Mouse (Mus musculus): ENCODE data around the gene Serpinb7. TPM values are rescaled to one million over a fixed set of nuclear protein-coding genes. Genes with fewer than 3 reads are reported as not detected.

Gene Serpinb7
- polyA plus RNA-seq, 1 experiment = not detected

DNA sequence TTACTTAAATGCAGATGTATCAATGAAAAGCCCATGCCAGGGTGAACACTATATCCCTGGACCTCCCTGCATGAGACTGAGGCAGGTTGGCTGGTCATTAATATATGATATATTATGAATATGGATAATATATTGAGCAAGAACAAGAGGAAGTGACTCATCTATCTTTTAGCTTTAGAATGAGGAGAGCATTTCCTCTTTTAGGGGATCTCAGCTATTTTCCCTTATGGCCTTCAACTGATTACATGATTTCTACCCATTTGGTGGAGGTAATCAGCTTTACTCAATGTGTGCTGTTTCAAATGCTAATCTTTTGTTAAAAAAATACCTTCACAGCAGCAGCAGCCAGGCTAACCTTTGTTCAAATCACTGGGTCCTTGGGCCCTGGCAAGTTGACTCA is 18.0 kb upstream of the Serpinb7 start:
- H3K4me1 ChIP-seq (ENCODE audit: control insufficient read depth, insufficient read depth, low read length) = no peaks in the 10 kb centered on the region; the same call in 1 of the 2 replicates
- H3K4me3 ChIP-seq (replicated peaks; ENCODE audit: control insufficient read depth, low read depth, low read length) = no peak overlapping the region
- no peak overlapping the region for H3K27ac ChIP-seq (ENCODE audit: control insufficient read depth, insufficient read depth, low read depth, low read length, poor library complexity)
- TF ChIP-seq CTCF (IDR thresholded peaks at IDR 0.05; ENCODE audit: control insufficient read depth, insufficient read depth, low read length) = no peak
- no peak for TF ChIP-seq POLR2A (IDR thresholded peaks at IDR 0.05; ENCODE audit: borderline replicate concordance, control insufficient read depth, low read depth, low read length)

DNA sequence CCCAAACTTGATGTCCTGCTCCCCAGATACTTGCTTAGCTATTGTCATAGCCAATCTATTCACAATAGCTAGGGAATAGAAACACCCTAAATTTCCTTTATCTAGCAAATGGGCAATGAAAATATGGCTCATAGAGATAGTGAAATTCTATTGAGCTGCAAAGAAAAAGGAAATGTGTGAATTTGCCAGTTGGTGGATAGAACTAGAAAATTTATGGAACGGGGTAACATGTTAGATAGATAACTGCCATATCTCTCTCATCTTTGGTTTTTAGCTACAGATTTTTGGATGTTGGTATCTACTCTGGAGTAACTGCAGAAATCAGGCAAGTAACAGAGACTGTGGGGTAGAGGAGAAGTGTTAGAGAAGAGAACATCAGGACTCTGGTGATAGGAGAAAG is 17.1 kb upstream of the Serpinb7 start:
- no peak overlapping the region for H3K27ac ChIP-seq (ENCODE audit: control insufficient read depth, insufficient read depth, low read depth, low read length, poor library complexity)
- no peak overlapping the region for H3K4me3 ChIP-seq (replicated peaks; ENCODE audit: control insufficient read depth, low read depth, low read length)
- TF ChIP-seq POLR2A (IDR thresholded peaks at IDR 0.05; ENCODE audit: borderline replicate concordance, control insufficient read depth, low read depth, low read length) (no peak), CTCF (IDR thresholded peaks at IDR 0.05; ENCODE audit: control insufficient read depth, insufficient read depth, low read length) (no peak)
- no peaks in the 10 kb centered on the region; the same call in 1 of the 2 replicates for H3K4me1 ChIP-seq (ENCODE audit: control insufficient read depth, insufficient read depth, low read length)
- 73% methylated on average over 1 of the region's 1 CpGs for WGBS

DNA sequence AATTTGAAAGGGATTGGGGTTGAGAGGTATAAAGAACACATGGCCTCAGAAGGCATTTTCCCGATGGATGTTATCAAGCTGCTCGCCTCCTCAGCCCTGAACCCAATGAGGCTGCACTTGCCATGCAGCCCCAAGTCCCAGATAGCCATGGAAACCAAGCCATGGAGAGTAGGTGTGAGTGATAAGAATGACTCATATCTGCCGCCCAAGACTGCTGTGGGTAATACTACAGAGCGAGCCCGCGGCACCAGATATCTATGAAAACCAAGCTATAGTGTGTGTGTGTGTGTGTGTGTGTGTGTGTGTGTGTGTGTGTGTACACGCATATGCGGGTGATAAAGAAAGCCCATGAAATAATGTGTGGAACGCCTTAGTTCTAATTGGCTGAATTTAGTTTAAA is 14.9 kb upstream of the Serpinb7 start:
- Histone ChIP-seq H3K4me1 (ENCODE audit: control insufficient read depth, insufficient read depth, low read length) (peaks cover 2% of the 10 kb centered on the region; the same call in 1 of the 2 replicates), H3K27ac (ENCODE audit: control insufficient read depth, insufficient read depth, low read depth, low read length, poor library complexity) (no peak overlapping the region), H3K4me3 (replicated peaks; ENCODE audit: control insufficient read depth, low read depth, low read length) (no peak overlapping the region)
- TF ChIP-seq CTCF (IDR thresholded peaks at IDR 0.05; ENCODE audit: control insufficient read depth, insufficient read depth, low read length) (no peak), POLR2A (IDR thresholded peaks at IDR 0.05; ENCODE audit: borderline replicate concordance, control insufficient read depth, low read depth, low read length) (no peak)
- WGBS = 71% methylated on average over 9 of the region's 9 CpGs

DNA sequence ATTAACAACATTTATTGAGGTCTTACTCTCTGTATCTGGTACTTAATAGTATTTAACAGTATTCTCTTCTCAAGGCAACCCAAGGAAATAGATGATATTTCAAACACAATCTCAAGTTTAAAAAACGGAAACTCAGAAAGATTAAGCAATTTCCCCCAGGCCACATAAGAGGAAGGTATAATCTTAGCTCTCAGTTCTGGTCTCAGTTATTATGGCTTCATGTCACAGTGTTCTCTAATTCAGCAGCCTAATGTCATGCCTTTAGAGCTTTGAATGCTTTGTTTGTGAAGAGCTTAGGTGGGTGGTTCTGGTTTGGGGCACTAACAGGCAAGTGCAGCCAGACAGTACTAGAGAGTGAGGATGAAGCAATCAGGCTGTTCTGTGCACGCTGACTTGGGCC is 9.7 kb upstream of the Serpinb7 start:
- Histone ChIP-seq H3K4me3 (replicated peaks; ENCODE audit: control insufficient read depth, low read depth, low read length) (no peak overlapping the region), H3K4me1 (ENCODE audit: control insufficient read depth, insufficient read depth, low read length) (peaks cover 3% of the 10 kb centered on the region; the same call in 1 of the 2 replicates), H3K27ac (ENCODE audit: control insufficient read depth, insufficient read depth, low read depth, low read length, poor library complexity) (peak overlapping the region; percentile 62)
- TF ChIP-seq CTCF (IDR thresholded peaks at IDR 0.05; ENCODE audit: control insufficient read depth, insufficient read depth, low read length) = no peak
- no peak for TF ChIP-seq POLR2A (IDR thresholded peaks at IDR 0.05; ENCODE audit: borderline replicate concordance, control insufficient read depth, low read depth, low read length)
- 18% methylated on average over 2 of the region's 2 CpGs for WGBS

DNA sequence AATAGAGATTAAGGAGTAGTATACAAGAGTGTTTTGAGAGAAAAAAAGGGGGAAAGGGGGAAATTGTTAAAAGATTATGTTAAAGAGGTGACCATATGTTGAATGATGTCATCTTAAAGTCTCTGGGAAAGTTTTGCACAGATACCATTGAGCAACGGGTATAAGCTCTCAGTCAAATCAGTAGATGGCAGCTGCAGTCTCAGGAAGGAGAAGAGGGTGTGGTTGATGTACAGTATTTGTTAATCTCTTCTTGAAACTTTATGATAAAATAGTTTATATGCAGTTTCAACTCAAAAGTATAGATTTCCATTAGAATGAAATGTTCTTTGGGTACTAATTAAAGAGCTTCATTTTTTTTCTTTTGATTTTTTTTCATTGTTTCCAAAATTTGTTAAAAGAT is 2.0 kb upstream of the Serpinb7 start:
- H3K4me3 ChIP-seq (replicated peaks; ENCODE audit: control insufficient read depth, low read depth, low read length) = no peak overlapping the region
- no peak overlapping the region for H3K27ac ChIP-seq (ENCODE audit: control insufficient read depth, insufficient read depth, low read depth, low read length, poor library complexity)
- no peak for TF ChIP-seq CTCF (IDR thresholded peaks at IDR 0.05; ENCODE audit: control insufficient read depth, insufficient read depth, low read length)
- H3K4me1 ChIP-seq (ENCODE audit: control insufficient read depth, insufficient read depth, low read length) = no peaks in the 10 kb centered on the region; the same call in 1 of the 2 replicates
- WGBS = 21% methylated on average over 1 of the region's 1 CpGs

DNA sequence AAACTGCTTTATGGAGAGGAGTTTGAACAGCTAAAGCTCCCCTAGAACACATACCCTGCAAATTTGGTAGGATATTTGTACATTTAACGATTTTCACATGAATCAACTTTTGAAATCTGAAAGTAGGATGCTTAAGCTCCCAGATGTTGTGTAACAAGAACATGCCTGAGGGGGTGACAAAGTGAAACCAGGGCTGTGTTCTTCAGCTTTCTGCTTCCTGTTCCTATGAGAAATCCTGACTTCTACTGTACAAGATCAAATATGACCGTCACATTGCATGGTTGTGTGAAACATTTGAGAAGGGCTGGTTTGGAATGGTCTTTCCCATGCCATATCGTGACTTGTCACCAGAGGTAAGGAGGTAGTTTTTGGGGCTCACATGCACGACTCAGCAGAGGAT is 2.6 kb downstream of the Serpinb7 start:
- no peak overlapping the region for H3K27ac ChIP-seq (ENCODE audit: control insufficient read depth, insufficient read depth, low read depth, low read length, poor library complexity)
- WGBS = 55% methylated on average over 4 of the region's 4 CpGs
- TF ChIP-seq POLR2A (IDR thresholded peaks at IDR 0.05; ENCODE audit: borderline replicate concordance, control insufficient read depth, low read depth, low read length) (no peak), CTCF (IDR thresholded peaks at IDR 0.05; ENCODE audit: control insufficient read depth, insufficient read depth, low read length) (no peak)
- H3K4me1 ChIP-seq (ENCODE audit: control insufficient read depth, insufficient read depth, low read length) = no peaks in the 10 kb centered on the region; the same call in 1 of the 2 replicates
- H3K4me3 ChIP-seq (replicated peaks; ENCODE audit: control insufficient read depth, low read depth, low read length) = no peak overlapping the region

DNA sequence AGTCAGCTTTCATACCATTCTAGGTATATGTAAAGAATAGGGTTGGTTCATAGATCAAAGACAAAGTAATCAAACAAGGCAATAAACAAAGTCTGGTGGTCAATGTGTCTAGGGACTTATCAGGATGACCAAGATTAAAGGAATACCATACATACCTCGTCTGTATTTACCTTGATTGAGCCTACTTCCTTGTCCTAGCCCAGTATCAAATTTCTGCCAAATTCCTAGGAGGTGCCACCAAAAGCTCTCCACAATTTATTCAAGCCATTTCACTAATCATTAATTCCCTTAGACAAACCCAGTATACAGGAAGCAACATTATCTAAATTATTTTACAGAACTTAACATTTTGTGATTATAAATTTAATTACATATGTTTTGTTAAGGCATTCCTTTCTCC is 15.2 kb downstream of the Serpinb7 start:
- TF ChIP-seq POLR2A (IDR thresholded peaks at IDR 0.05; ENCODE audit: borderline replicate concordance, control insufficient read depth, low read depth, low read length) (no peak), CTCF (IDR thresholded peaks at IDR 0.05; ENCODE audit: control insufficient read depth, insufficient read depth, low read length) (no peak)
- H3K27ac ChIP-seq (ENCODE audit: control insufficient read depth, insufficient read depth, low read depth, low read length, poor library complexity) = no peak overlapping the region
- WGBS = 44% methylated on average over 1 of the region's 1 CpGs

DNA sequence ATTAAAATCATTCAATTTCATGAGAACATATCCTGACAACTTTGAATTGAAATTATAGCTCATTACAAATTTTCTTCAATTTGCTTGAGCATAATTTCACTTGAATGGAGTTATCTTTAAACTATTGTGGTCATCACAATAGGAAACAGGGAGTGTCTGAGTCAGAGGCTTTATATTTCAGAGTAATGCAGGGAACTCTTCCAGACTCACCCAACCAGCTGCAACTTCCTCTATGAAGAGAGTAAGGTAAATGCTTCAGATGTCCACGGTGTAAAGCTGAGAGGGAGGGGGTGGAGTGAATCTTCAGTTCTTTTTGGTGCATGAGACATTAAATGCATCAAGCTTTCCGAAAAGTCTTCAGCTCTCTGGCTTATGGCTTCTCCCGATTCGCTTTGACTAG is 23.0 kb downstream of the Serpinb7 start:
- Histone ChIP-seq H3K27ac (ENCODE audit: control insufficient read depth, insufficient read depth, low read depth, low read length, poor library complexity) (no peak overlapping the region), H3K4me1 (ENCODE audit: control insufficient read depth, insufficient read depth, low read length) (no peaks in the 10 kb centered on the region), H3K4me3 (replicated peaks; ENCODE audit: control insufficient read depth, low read depth, low read length) (no peak overlapping the region)
- TF ChIP-seq CTCF (IDR thresholded peaks at IDR 0.05; ENCODE audit: control insufficient read depth, insufficient read depth, low read length) (no peak), POLR2A (IDR thresholded peaks at IDR 0.05; ENCODE audit: borderline replicate concordance, control insufficient read depth, low read depth, low read length) (no peak)
- 66% methylated on average over 4 of the region's 4 CpGs for WGBS

More for the DNA sequence above, 15.2 kb downstream of the Serpinb7 start:
- Histone ChIP-seq H3K4me1 (ENCODE audit: control insufficient read depth, insufficient read depth, low read length) (no peaks in the 10 kb centered on the region), H3K4me3 (replicated peaks; ENCODE audit: control insufficient read depth, low read depth, low read length) (no peak overlapping the region)

DNA sequence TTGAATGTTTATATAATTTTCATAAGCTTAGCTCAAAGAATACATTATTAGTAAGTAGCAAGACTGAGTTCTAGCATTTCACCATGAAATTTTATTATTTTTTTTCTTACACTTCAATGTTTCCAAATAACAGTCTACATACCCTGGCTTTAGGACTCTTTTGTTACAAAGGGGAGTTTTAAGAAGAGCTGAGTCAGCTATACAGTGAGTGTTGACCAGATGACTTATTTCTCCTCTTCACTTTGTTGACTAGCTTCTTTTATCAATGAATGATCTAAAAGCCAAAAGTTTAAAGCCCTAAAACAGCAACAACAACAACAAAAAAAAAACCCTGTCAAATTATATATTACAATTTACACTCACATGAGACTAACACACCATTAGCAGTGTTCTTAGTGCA is 31.8 kb downstream of the Serpinb7 start:
- no peaks in the 10 kb centered on the region; the same call in 1 of the 2 replicates for H3K4me1 ChIP-seq (ENCODE audit: control insufficient read depth, insufficient read depth, low read length)
- H3K4me3 ChIP-seq (replicated peaks; ENCODE audit: control insufficient read depth, low read depth, low read length) = no peak overlapping the region
- TF ChIP-seq POLR2A (IDR thresholded peaks at IDR 0.05; ENCODE audit: borderline replicate concordance, control insufficient read depth, low read depth, low read length) (no peak), CTCF (IDR thresholded peaks at IDR 0.05; ENCODE audit: control insufficient read depth, insufficient read depth, low read length) (no peak)
- no peak overlapping the region for H3K27ac ChIP-seq (ENCODE audit: control insufficient read depth, insufficient read depth, low read depth, low read length, poor library complexity)

All from bone marrow, adult 2 months (tissue).